Mouse (Mus musculus) G1E (cell line): ENCODE data around the gene Pkp4.

Experiments used
- CTCF ChIP-seq: IDR thresholded peaks from 2 replicates; pipeline ENCODE4 v1.5.1; 2012; ENCODE audit warnings: low read depth, low read length, inconsistent platforms, mixed read lengths
- GATA1 ChIP-seq: IDR thresholded peaks from 2 replicates; pipeline ENCODE4 v1.6.1; 2012; ENCODE audit warnings: borderline replicate concordance, low read length, inconsistent platforms, mixed read lengths
- GATA2 ChIP-seq: IDR thresholded peaks from 2 replicates; pipeline ENCODE4 v1.6.1; 2012; ENCODE audit warnings: low read depth, low read length, inconsistent platforms, borderline replicate concordance
- TAL1 ChIP-seq: conservative IDR thresholded peaks from 2 replicates; pipeline ENCODE4 v1.6.1; 2012; ENCODE audit warnings: low read depth, low read length, inconsistent platforms, mixed read lengths

- TF ChIP-seq GATA1 = no peak
- TF ChIP-seq CTCF = no peak
- TF ChIP-seq TAL1 = no peak
- TF ChIP-seq GATA2 = no peak
Measured at GRCm38 (mm10) chr2:59301671-59302070, 141.0 kb downstream of the Pkp4 start.
